Mouse (Mus musculus): ENCODE data around the gene Gdap2.

The Gdap2 gene

GRCm38 (mm10) chr3:100242230-100242629 is 80.0 kb downstream of the Gdap2 start:
- in situ Hi-C loops (cut with MboI, MseI): no loop called here

GRCm38 (mm10) chr3:100246286-100246825 is 84.2 kb downstream of the Gdap2 start:
- in situ Hi-C loops (cut with MboI, MseI): no loop called here

All from T-helper 2 cell (primary cell).